Mouse (Mus musculus) cerebellum, adult 9-11 months (tissue): ENCODE data around the gene Heatr4.

Experiments
- DNase-seq: peaks from one replicate; pipeline ENCODE4 v3.0.0; 2022

Gene Heatr4

DNA sequence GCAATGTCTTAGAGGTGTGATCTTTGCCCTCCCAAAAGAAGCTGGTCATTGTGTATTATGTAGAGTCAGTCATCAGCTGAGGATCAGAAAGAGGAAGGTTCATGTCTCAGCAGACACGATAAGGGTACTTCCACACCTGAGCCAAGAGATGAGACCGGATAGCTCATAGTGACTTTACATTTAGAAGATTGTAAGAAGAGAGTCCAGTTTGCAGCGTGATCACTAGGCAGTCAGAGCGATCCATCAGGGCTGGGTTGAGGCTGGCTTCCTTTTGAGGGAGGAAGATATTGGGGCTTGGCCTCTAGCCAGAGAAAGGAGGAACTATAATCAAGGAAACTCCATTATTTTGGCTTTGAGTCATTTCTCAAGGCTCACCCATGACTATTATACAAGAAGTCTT lies 56.9 kb downstream of the Heatr4 start:
- no peak for DNase-seq

GRCm38 (mm10) chr12:83926061-83926460 lies 58.6 kb downstream of the Heatr4 start:
- no peak for DNase-seq

DNA sequence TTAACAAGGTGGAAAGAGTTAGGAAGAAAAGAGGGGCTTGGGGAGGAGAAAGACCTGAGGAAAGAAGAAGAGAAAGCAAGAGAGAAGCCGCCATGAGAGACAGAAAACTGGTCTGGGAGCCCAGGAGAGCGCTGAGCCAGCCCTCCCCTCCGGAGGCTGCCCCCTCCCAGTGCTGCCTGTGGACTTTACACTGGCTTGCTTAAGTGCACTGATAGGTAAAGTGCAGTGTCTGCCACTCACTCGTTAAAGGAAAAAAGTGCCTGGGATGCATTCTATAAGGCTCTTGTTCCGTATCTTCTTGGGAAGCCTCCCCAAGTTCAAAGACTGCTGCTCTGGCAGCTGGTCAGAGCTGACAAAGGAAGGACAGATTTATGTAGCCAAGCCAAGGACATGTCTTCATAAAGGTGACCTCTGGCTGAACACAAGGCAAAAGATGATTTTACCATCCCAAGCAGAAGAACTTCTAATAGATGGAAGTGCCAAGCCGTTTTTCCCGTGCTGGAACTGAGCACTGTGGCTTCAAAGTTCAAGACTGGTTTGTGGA lies 59.4 kb downstream of the Heatr4 start:
- no peak for DNase-seq

- no peak for DNase-seq
Observed at GRCm38 (mm10) chr12:83924332-83924731, 60.3 kb downstream of the Heatr4 start.

GRCm38 (mm10) chr12:83923486-83923859 lies 61.2 kb downstream of the Heatr4 start:
- DNase-seq: no peak

DNA sequence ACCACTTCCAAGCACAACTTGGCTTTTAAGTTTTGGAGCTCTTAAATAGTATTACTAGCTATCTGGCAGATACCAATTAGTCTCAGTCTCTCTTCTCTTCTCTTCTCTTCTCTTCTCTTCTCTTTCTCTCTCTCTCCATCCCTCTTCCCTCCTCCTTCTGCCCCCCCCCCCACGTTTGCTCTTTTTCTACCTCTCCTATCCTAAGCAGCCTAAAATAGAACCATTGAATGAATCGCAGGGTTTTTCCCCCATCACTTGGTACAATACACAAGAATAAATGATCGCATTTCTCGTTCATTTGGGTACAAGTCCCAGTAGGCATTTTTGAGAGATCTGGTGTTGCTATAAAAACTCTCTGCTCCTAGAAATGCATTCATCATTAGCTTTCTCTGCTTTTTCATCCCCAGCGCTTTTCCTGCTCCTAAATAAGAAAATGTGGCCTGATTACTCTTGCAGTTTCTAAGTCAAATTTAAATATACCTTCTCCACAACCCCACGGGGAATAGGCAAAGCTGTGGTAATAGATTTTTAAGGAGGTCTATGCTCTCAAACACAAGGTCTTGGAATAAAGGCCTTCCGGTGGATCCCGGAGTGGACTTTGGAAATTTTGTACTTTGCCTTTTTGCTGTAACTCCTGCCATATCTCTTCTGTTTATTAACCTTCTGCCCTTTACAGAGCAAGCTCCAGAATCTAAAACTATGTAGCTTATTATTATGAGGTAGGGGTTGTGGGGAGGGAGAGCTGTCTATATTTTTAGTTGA lies 61.7 kb downstream of the Heatr4 start:
- no peak for DNase-seq

- DNase-seq: peak; percentile 100
Observed at GRCm38 (mm10) chr12:83921535-83922381, 62.9 kb downstream of the Heatr4 start, which contains the start of gene Numb. Numb (minus strand) TSS chr12:83921934.

- peak; percentile 76 for DNase-seq
Observed at GRCm38 (mm10) chr12:83920721-83921441, 63.8 kb downstream of the Heatr4 start.

DNA sequence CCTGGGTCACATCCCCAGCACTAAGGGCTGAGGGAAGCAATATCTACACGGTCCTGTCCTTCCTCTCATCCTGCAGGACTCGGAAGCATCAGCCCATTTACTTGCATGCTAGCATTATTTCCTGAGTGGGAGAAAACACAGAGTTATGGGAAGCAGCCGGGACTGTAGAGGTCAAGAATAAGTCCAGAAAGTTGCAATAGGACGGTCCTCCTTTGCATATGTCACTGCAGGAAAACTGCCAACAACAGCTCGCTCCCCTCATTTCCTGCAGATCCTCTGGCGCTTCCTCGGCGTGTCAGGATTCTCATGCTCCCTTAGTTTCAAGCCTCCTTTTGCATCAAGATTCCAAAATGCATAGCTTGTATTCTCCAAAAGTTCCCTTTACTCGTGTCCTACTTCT lies 67.8 kb downstream of the Heatr4 start:
- peak; percentile 56 for DNase-seq

DNA sequence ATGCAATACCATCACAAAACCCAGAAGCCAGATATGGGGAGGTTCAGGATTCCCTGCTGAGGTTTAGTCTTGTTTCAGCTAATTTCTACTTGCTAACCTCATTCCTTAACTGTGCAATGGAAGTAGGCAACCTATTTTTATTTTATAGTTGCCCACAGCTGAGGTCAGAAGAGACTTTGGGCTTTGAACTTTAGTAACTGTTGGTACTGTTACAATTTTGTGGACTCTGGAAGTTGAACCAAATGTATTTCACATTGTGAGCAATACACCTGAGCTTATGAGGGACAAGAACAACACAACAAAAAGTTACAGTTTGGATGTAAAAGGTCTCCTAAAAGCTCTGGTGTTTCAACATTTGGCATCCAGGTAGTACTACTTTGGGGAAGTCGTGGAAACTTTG lies 69.9 kb downstream of the Heatr4 start:
- no peak for DNase-seq

- DNase-seq: peak; percentile 87
Observed at GRCm38 (mm10) chr12:83914202-83914740, 70.4 kb downstream of the Heatr4 start.

- no peak for DNase-seq
Observed at GRCm38 (mm10) chr12:83910451-83910850, 74.2 kb downstream of the Heatr4 start.
